Mouse (Mus musculus) megakaryocyte, embryonic 14.5 days (primary cell): ENCODE results near the gene Podxl.

Experiments used
- FLI1 ChIP-seq: IDR thresholded peaks from 2 replicates; pipeline ENCODE4 v1.6.1; 2012; ENCODE audit warnings: low read length, inconsistent platforms, mixed read lengths
- GATA1 ChIP-seq: IDR thresholded peaks from 3 replicates; pipeline ENCODE4 v1.6.1; 2012; ENCODE audit warnings: mixed read lengths, low read length, inconsistent platforms, borderline replicate concordance

GRCm38 (mm10) chr6:31500260-31500659, 63.5 kb downstream of the Podxl start:
- no peak for TF ChIP-seq GATA1
- no peak for TF ChIP-seq FLI1
